Mouse (Mus musculus) limb, embryonic 12.5 days (tissue): ENCODE data around the gene Uqcr11. TPM values are rescaled to one million over a fixed set of nuclear protein-coding genes. Genes with fewer than 3 reads are reported as not detected.
A peak's percentile ranks its signal among the peaks of the same experiment; 100 is the strongest.

Source experiments
- ATAC-seq: fragments of 200-750 bp; cut with Nextera tagmentation; 2 replicates; pipeline ENCODE4 v1.8.0; 2017; ENCODE audit warnings: low read depth, moderate TSS enrichment; ENCODE audit not compliant: insufficient number of reproducible peaks, insufficient read depth, low FRiP score, low TSS enrichment
- H3K27ac ChIP-seq: fragments of 300-500 bp; sonication (generic); 2 replicates; pipeline ENCODE4 v1.5.1; 2016; ENCODE audit warnings: mild to moderate bottlenecking, moderate library complexity
- H3K27me3 ChIP-seq: fragments of 300-500 bp; sonication (generic); 2 replicates; pipeline ENCODE4 v1.6.1; 2016; ENCODE audit warnings: mild to moderate bottlenecking, moderate library complexity
- H3K36me3 ChIP-seq: fragments of 300-500 bp; sonication (generic); 2 replicates; pipeline ENCODE4 v1.6.1; 2016; ENCODE audit warnings: mild to moderate bottlenecking, moderate library complexity
- H3K4me1 ChIP-seq: fragments of 300-500 bp; sonication (generic); replicated peaks from 2 replicates; pipeline ENCODE4 v1.6.1; 2016
- H3K4me2 ChIP-seq: fragments of 300-500 bp; sonication (generic); 2 replicates; pipeline ENCODE4 v1.6.1; 2016; ENCODE audit warnings: mild to moderate bottlenecking, moderate library complexity
- H3K4me3 ChIP-seq: fragments of 300-500 bp; sonication (generic); replicated peaks from 2 replicates; pipeline ENCODE4 v1.5.1; 2016; ENCODE audit warnings: mild to moderate bottlenecking
- H3K9ac ChIP-seq: fragments of 300-500 bp; sonication (generic); replicated peaks from 2 replicates; pipeline ENCODE4 v1.6.1; 2016; ENCODE audit warnings: mild to moderate bottlenecking, moderate library complexity
- H3K9me3 ChIP-seq: fragments of 300-500 bp; sonication (generic); 2 replicates; pipeline ENCODE4 v1.6.1; 2016; ENCODE audit warnings: mild to moderate bottlenecking, moderate library complexity
- WGBS: fragments of 180-500 bp; shearing (Covaris S2); methylation state at CpG from one replicate; pipeline ENCODE4 v1.1.7; 2016; 5-methylcytosine and 5-hydroxymethylcytosine counted together
- polyA plus RNA-seq: library from polyadenylated mRNA; unstranded; fragments of >200 nt; fragmentation: Nextera tagmentation; extraction: Ambion mirVana; gene quantifications from 2 replicates; pipeline ENCODE4 v1.2.1, GENCODE M21; 2016

Uqcr11 gene
- polyA plus RNA-seq, 1 experiment from 2014 or later, result 416 TPM

GRCm38 (mm10) chr10:80441598-80441997 lies 35.0 kb upstream of the Uqcr11 start:
- H3K27me3 ChIP-seq, result peaks cover 46% of the 10 kb centered on the region
- H3K36me3 ChIP-seq, result no peaks in the 10 kb centered on the region
- ATAC-seq, result no peak
- no peak overlapping the region for H3K4me3 ChIP-seq
- 60% methylated on average over 8 of the region's 8 CpGs for WGBS
- H3K9me3 ChIP-seq, result no peaks in the 10 kb centered on the region
- H3K4me1 ChIP-seq, result peaks cover 6% of the 10 kb centered on the region; the same call in 1 of the 2 replicates
- H3K9ac ChIP-seq, result no peak overlapping the region
- no peak overlapping the region for H3K4me2 ChIP-seq
- no peak overlapping the region for H3K27ac ChIP-seq

- ATAC-seq, result no peak
These were observed 33.4 kb upstream of the Uqcr11 start for GRCm38 (mm10) chr10:80440031-80440430.

GRCm38 (mm10) chr10:80437973-80438372 lies 31.3 kb upstream of the Uqcr11 start:
- Histone ChIP-seq H3K27me3 (peaks cover 17% of the 10 kb centered on the region), H3K27ac (no peak overlapping the region), H3K4me1 (0 out of 2 replicates have a peak, but pooled peaks cover 3% of the 10 kb centered on the region), H3K36me3 (no peaks in the 10 kb centered on the region), H3K4me2 (no peak overlapping the region), H3K4me3 (no peak overlapping the region), H3K9me3 (no peaks in the 10 kb centered on the region), H3K9ac (no peak overlapping the region)
- 68% methylated on average over 4 of the region's 4 CpGs for WGBS
- no peak for ATAC-seq

More at GRCm38 (mm10) chr10:80440031-80440430, 33.4 kb upstream of the Uqcr11 start:
- H3K27ac ChIP-seq, result no peak overlapping the region
- no peak overlapping the region for H3K4me3 ChIP-seq
- peaks cover 34% of the 10 kb centered on the region for H3K27me3 ChIP-seq
- no peak overlapping the region for H3K4me2 ChIP-seq
- no peaks in the 10 kb centered on the region for H3K9me3 ChIP-seq
- H3K36me3 ChIP-seq, result no peaks in the 10 kb centered on the region
- 0 out of 2 replicates have a peak overlapping the region, but pooled peaks have one; percentile 34 for H3K9ac ChIP-seq
- peaks cover 9% of the 10 kb centered on the region; the same call in 1 of the 2 replicates for H3K4me1 ChIP-seq

GRCm38 (mm10) chr10:80436276-80436675 lies 29.6 kb upstream of the Uqcr11 start:
- H3K27ac ChIP-seq, result no peak overlapping the region
- H3K4me2 ChIP-seq, result 0 out of 2 replicates have a peak overlapping the region, but pooled peaks have one; percentile 3
- 0 out of 2 replicates have a peak, but pooled peaks cover under 1% of the 10 kb centered on the region for H3K36me3 ChIP-seq
- no peak for ATAC-seq
- 11% methylated on average over 9 of the region's 9 CpGs for WGBS
- peaks cover 9% of the 10 kb centered on the region for H3K27me3 ChIP-seq
- H3K9me3 ChIP-seq, result no peaks in the 10 kb centered on the region
- no peak overlapping the region for H3K4me3 ChIP-seq
- peaks cover 11% of the 10 kb centered on the region for H3K4me1 ChIP-seq
- H3K9ac ChIP-seq, result no peak overlapping the region

- ATAC-seq, result no peak
- peaks cover 5% of the 10 kb centered on the region for H3K36me3 ChIP-seq
- no peak overlapping the region for H3K4me3 ChIP-seq
- 0 out of 2 replicates have a peak overlapping the region, but pooled peaks have one; percentile 3 for H3K4me2 ChIP-seq
- H3K9ac ChIP-seq, result no peak overlapping the region
- peaks cover 16% of the 10 kb centered on the region for H3K4me1 ChIP-seq
- no peaks in the 10 kb centered on the region for H3K9me3 ChIP-seq
- no peak overlapping the region for H3K27ac ChIP-seq
- peaks cover 9% of the 10 kb centered on the region for H3K27me3 ChIP-seq
- 49% methylated on average over 7 of the region's 7 CpGs for WGBS
These were observed 29.1 kb upstream of the Uqcr11 start for GRCm38 (mm10) chr10:80435764-80436163.

- ATAC-seq, result no peak
- 73% methylated on average over 3 of the region's 3 CpGs for WGBS
- H3K9ac ChIP-seq, result no peak overlapping the region
- H3K4me2 ChIP-seq, result peak overlapping the region; percentile 21; the same call in 1 of the 2 replicates
- H3K9me3 ChIP-seq, result no peaks in the 10 kb centered on the region
- H3K27me3 ChIP-seq, result peaks cover 9% of the 10 kb centered on the region
- no peak overlapping the region for H3K27ac ChIP-seq
- no peak overlapping the region for H3K4me3 ChIP-seq
- peaks cover 15% of the 10 kb centered on the region for H3K36me3 ChIP-seq
- H3K4me1 ChIP-seq, result peaks cover 23% of the 10 kb centered on the region
These were observed 28.2 kb upstream of the Uqcr11 start for GRCm38 (mm10) chr10:80434823-80435222.

- Histone ChIP-seq H3K36me3 (peaks cover 21% of the 10 kb centered on the region), H3K27me3 (peaks cover 9% of the 10 kb centered on the region), H3K4me2 (peak overlapping the region; percentile 21), H3K4me3 (peak overlapping the region; percentile 97; the same call in 1 of the 2 replicates), H3K27ac (no peak overlapping the region), H3K4me1 (peaks cover 23% of the 10 kb centered on the region), H3K9ac (no peak overlapping the region), H3K9me3 (no peaks in the 10 kb centered on the region)
- ATAC-seq, result no peak
- WGBS, result 14% methylated on average over 8 of the region's 8 CpGs
These were observed 27.6 kb upstream of the Uqcr11 start for GRCm38 (mm10) chr10:80434233-80434592.

- Histone ChIP-seq H3K4me3 (peak within 1 kb of the TSS; percentile 97), H3K27me3 (peaks cover 9% of the 10 kb centered on the region)
These were observed 27.0 kb upstream of the Uqcr11 start, which contains the start of gene Tcf3 for GRCm38 (mm10) chr10:80433513-80434232. Gene Tcf3, minus strand, starts transcription at chr10:80433647.

GRCm38 (mm10) chr10:80432936-80433512 lies 26.4 kb upstream of the Uqcr11 start:
- under 1% methylated on average over 60 of the region's 60 CpGs for WGBS
- peaks cover 7% of the 10 kb centered on the region for H3K27me3 ChIP-seq
- peaks cover 23% of the 10 kb centered on the region for H3K4me1 ChIP-seq
- H3K9ac ChIP-seq, result peak overlapping the region; percentile 100
- ATAC-seq, result no peak
- H3K36me3 ChIP-seq, result peaks cover 33% of the 10 kb centered on the region
- H3K4me3 ChIP-seq, result peak overlapping the region; percentile 97
- peak overlapping the region; percentile 95 for H3K4me2 ChIP-seq
- H3K27ac ChIP-seq, result peak overlapping the region; percentile 93
- no peaks in the 10 kb centered on the region for H3K9me3 ChIP-seq

More at GRCm38 (mm10) chr10:80433513-80434232, 27.0 kb upstream of the Uqcr11 start, which contains the start of gene Tcf3:
- Histone ChIP-seq H3K4me1 (peaks cover 23% of the 10 kb centered on the region), H3K27ac (peak within 1 kb of the TSS; percentile 93), H3K36me3 (peaks cover 26% of the 10 kb centered on the region), H3K9me3 (no peaks in the 10 kb centered on the region), H3K9ac (peak within 1 kb of the TSS; percentile 100), H3K4me2 (peak within 1 kb of the TSS; percentile 95)
- under 1% methylated on average over 57 of the region's 61 CpGs for WGBS
- ATAC-seq, result peak; percentile 91

- Histone ChIP-seq H3K36me3 (peaks cover 39% of the 10 kb centered on the region), H3K4me2 (peak overlapping the region; percentile 95), H3K27me3 (peaks cover under 1% of the 10 kb centered on the region), H3K4me1 (peaks cover 23% of the 10 kb centered on the region), H3K9me3 (no peaks in the 10 kb centered on the region), H3K27ac (peak overlapping the region; percentile 93), H3K4me3 (peak overlapping the region; percentile 97), H3K9ac (peak overlapping the region; percentile 100)
- WGBS, result 0% methylated on average over 4 of the region's 4 CpGs
- ATAC-seq, result no peak
These were observed 25.8 kb upstream of the Uqcr11 start for GRCm38 (mm10) chr10:80432387-80432785.
